Mouse (Mus musculus) liver, embryonic 14.5 days (tissue): Measurements from ENCODE around the gene Ptprn2. TPM values are rescaled to one million over a fixed set of nuclear protein-coding genes. Genes with fewer than 3 reads are reported as not detected.

Experiments
- ATAC-seq: fragments of 200-750 bp; cut with Nextera tagmentation; 2 replicates; pipeline ENCODE4 v1.8.0; 2017; ENCODE audit warnings: moderate number of reproducible peaks, mild to moderate bottlenecking, moderate library complexity; ENCODE audit not compliant: insufficient read depth
- DNase-seq, 3 experiments: peaks; one replicate each; pipeline ENCODE4 v3.0.0-alpha.2; 2012 to 2013; ENCODE audit warnings: low read depth in 3 of 3, low spot score in 3 of 3
- H3K27ac ChIP-seq: fragments of 300-500 bp; sonication (generic); 2 replicates; pipeline ENCODE4 v1.5.1; 2014; ENCODE audit warnings: moderate library complexity, mild to moderate bottlenecking, control low read depth, inconsistent platforms
- H3K27me3 ChIP-seq: fragments of 300-500 bp; sonication (generic); 2 replicates; pipeline ENCODE4 v1.6.1; 2014; ENCODE audit warnings: mild to moderate bottlenecking, low read length, moderate library complexity; ENCODE audit not compliant: control insufficient read depth, insufficient read depth
- H3K36me3 ChIP-seq: fragments of 300-500 bp; sonication (generic); replicated peaks from 2 replicates; pipeline ENCODE4 v1.6.1; 2014; ENCODE audit warnings: low read depth; ENCODE audit not compliant: control insufficient read depth, insufficient read depth
- H3K4me1 ChIP-seq, 2 experiments: fragments of 200-500 bp in 1 of 2; fragments of 300-500 bp in 1 of 2; sonication (generic) in 1 of 2; replicated peaks; 2 replicates each; pipeline ENCODE4 v1.6.1; 2012 to 2014; ENCODE audit warnings: antibody characterized with exemption in 1 of 2, inconsistent platforms in 1 of 2, low read length in 1 of 2; ENCODE audit not compliant: control insufficient read depth in 2 of 2, insufficient read depth in 2 of 2
- H3K4me2 ChIP-seq: fragments of 300-500 bp; sonication (generic); 2 replicates; pipeline ENCODE4 v1.6.1; 2014; ENCODE audit warnings: low read depth, mild to moderate bottlenecking, control low read depth, moderate library complexity
- H3K4me3 ChIP-seq, 2 experiments: fragments of 200-500 bp in 1 of 2; fragments of 300-500 bp in 1 of 2; sonication (generic) in 1 of 2; 2 replicates each; pipeline ENCODE4 v1.5.1; 2012 to 2014; ENCODE audit warnings: low read depth in 2 of 2, low read length in 2 of 2, mild to moderate bottlenecking in 2 of 2, control low read depth in 1 of 2, inconsistent platforms in 1 of 2, moderate library complexity in 1 of 2; ENCODE audit not compliant: insufficient read depth in 1 of 2
- H3K9ac ChIP-seq: fragments of 300-500 bp; sonication (generic); replicated peaks from 2 replicates; pipeline ENCODE4 v1.6.1; 2014; ENCODE audit warnings: mild to moderate bottlenecking, control low read depth, moderate library complexity
- H3K9me3 ChIP-seq: fragments of 300-500 bp; sonication (generic); 2 replicates; pipeline ENCODE4 v1.6.1; 2016; ENCODE audit warnings: low read length, mixed read lengths; ENCODE audit not compliant: control insufficient read depth
- CTCF ChIP-seq: IDR thresholded peaks from 2 replicates; pipeline ENCODE4 v1.5.1; 2016; ENCODE audit warnings: antibody characterized with exemption, low read depth, control low read depth
- EP300 ChIP-seq: IDR thresholded peaks from 2 replicates; pipeline ENCODE4 v1.6.1; 2016; ENCODE audit warnings: antibody characterized with exemption, low read depth
- WGBS: fragments of 180-500 bp; shearing (Covaris S2); extraction: QIAGEN DNeasy Blood & Tissue Kit; methylation state at CpG from one replicate; pipeline ENCODE4 v1.1.7; 2014; ENCODE audit not compliant: insufficient replicate concordance; 5-methylcytosine and 5-hydroxymethylcytosine counted together
- polyA plus RNA-seq, 2 experiments: library from polyadenylated mRNA; depleted of rRNA in 1 of 2; stranded (reverse) in 1 of 2; unstranded in 1 of 2; fragments of >200 nt; fragmentation: Nextera tagmentation in 1 of 2; extraction: Ambion mirVana in 1 of 2; gene quantifications; 2 replicates each; pipeline versions ENCODE4 v1.2.1 to v1.2.3; 2012 to 2014

The Ptprn2 gene
- polyA plus RNA-seq, 2 experiments = 0.04 TPM; not detected in 1

GRCm38 (mm10) chr12:116661018-116661417, 175.5 kb downstream of the Ptprn2 start:
- 39% methylated on average over 4 of the region's 4 CpGs for whole genome bisulfite sequencing
- H3K9ac ChIP-seq = no peak overlapping the region
- no peaks in the 10 kb centered on the region for H3K27me3 ChIP-seq
- H3K4me3 ChIP-seq = no peak overlapping the region
- ATAC-seq = no peak
- H3K27ac ChIP-seq = no peak overlapping the region
- DNase-seq = no peak
- H3K4me1 ChIP-seq = no peaks in the 10 kb centered on the region
- no peaks in the 10 kb centered on the region for H3K36me3 ChIP-seq
- H3K9me3 ChIP-seq = no peaks in the 10 kb centered on the region
- H3K4me2 ChIP-seq = no peak overlapping the region
- no peak for TF ChIP-seq CTCF
- TF ChIP-seq EP300 = no peak

GRCm38 (mm10) chr12:116677701-116678100, 192.2 kb downstream of the Ptprn2 start:
- ATAC-seq (no peak), DNase-seq (no peak)
- Histone ChIP-seq H3K27ac (no peak overlapping the region), H3K4me3 (no peak overlapping the region), H3K4me1 (no peaks in the 10 kb centered on the region), H3K9ac (no peak overlapping the region), H3K36me3 (no peaks in the 10 kb centered on the region), H3K27me3 (no peaks in the 10 kb centered on the region), H3K4me2 (no peak overlapping the region), H3K9me3 (no peaks in the 10 kb centered on the region)
- TF ChIP-seq CTCF = no peak
- no peak for TF ChIP-seq EP300
- WGBS = 53% methylated on average over 3 of the region's 3 CpGs

GRCm38 (mm10) chr12:116689832-116690231, 204.3 kb downstream of the Ptprn2 start:
- Histone ChIP-seq H3K27me3 (no peaks in the 10 kb centered on the region), H3K9me3 (no peaks in the 10 kb centered on the region), H3K27ac (no peak overlapping the region), H3K9ac (no peak overlapping the region), H3K4me1 (no peaks in the 10 kb centered on the region), H3K4me2 (no peak overlapping the region), H3K4me3 (no peak overlapping the region), H3K36me3 (no peaks in the 10 kb centered on the region)
- ATAC-seq (no peak), DNase-seq (no peak)
- WGBS = 59% methylated on average over 2 of the region's 2 CpGs
- TF ChIP-seq CTCF (no peak), EP300 (no peak)

GRCm38 (mm10) chr12:116709535-116709934, 224.0 kb downstream of the Ptprn2 start:
- DNase-seq = no peak
- no peak for ATAC-seq
- no peaks in the 10 kb centered on the region for H3K9me3 ChIP-seq
- H3K4me1 ChIP-seq = no peaks in the 10 kb centered on the region
- WGBS = 48% methylated on average over 5 of the region's 5 CpGs
- H3K4me3 ChIP-seq = no peak overlapping the region
- TF ChIP-seq EP300 (no peak), CTCF (no peak)
- H3K36me3 ChIP-seq = no peaks in the 10 kb centered on the region
- no peaks in the 10 kb centered on the region for H3K27me3 ChIP-seq
- H3K27ac ChIP-seq = no peak overlapping the region
- no peak overlapping the region for H3K4me2 ChIP-seq
- H3K9ac ChIP-seq = no peak overlapping the region

DNA sequence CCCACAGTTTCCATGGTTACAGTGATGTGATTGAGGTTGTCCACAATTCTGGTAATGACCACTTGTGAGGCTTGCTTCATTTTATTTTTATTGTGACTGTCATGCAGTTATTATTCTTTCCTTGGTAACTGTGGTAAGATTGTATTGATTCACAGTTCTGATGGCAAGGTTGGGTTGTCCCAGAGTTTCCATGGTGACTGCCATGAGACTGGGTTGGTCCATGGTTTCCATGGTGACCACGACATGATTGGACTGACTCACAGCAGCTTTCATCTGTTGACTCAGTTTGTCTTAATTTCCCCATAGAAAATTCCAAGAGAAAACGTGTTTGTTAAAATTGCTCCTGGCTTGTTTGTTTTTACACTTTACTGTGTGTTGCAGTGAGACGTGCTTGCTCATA, 225.2 kb downstream of the Ptprn2 start:
- H3K27me3 ChIP-seq = no peaks in the 10 kb centered on the region
- DNase-seq (no peak), ATAC-seq (no peak)
- no peak overlapping the region for H3K27ac ChIP-seq
- H3K9me3 ChIP-seq = no peaks in the 10 kb centered on the region
- WGBS = 33% methylated on average over 3 of the region's 3 CpGs
- no peaks in the 10 kb centered on the region for H3K36me3 ChIP-seq
- no peaks in the 10 kb centered on the region for H3K4me1 ChIP-seq
- TF ChIP-seq EP300 = no peak
- TF ChIP-seq CTCF = no peak
- no peak overlapping the region for H3K4me2 ChIP-seq
- H3K9ac ChIP-seq = no peak overlapping the region
- no peak overlapping the region for H3K4me3 ChIP-seq
